Mouse (Mus musculus) mouse embryonic stem cell (cell line): ENCODE results near the gene Psmg3.

Source experiments
- in situ Hi-C, 2 experiments: fragments of 300-500 bp; cut with MboI; formaldehyde crosslinking; loops; 1 replicate in 1 of 2; 3 replicates in 1 of 2; pipeline ENCODE4 v1.14.3; 2019 to 2020; ENCODE audit warnings: low sequenced_read_pairs in 2 of 2, low pct_unique_long_range_greater_than_20kb in 1 of 2, mixed read lengths in 1 of 2; ENCODE audit not compliant: unreplicated experiment in 1 of 2

Psmg3 gene

DNA sequence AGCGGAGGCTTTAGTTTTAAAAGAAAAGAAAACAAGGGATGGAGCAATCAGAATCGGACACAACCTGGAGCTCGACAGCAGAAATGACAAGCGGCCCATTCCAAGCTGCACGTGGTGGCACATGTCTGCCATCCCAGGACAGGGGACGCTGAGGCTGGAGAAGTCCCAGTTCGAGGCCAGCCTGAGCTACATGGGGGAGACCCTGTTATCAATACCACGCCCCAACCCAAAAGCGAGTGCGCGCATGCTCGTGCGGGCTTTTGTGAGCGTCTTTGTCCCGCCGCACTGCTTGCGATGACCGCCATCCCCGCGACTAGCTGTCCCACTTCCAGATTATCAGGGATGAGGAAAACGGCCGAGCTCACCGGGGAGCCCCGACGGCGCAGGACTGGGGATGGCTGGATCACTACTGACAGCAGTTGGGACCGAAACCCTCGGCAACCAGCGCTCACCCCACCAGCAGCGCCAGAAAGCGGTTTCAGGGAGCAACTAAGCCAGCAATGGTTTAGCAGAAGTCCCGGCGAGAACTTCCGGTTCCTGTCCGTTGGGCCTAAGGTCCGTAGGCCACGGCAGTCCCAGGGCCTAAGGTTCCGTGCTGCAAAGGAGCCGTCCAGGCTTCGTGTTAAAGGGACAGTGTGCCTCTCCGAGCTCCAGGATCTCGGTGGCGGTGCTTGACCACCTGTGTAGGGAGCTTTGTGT is at the start of gene Psmg3, which contains the start of gene Gm26938:
Gene Psmg3 (minus strand): TSS at position 529 of the 699 bp plus-strand sequence.
Gene Gm26938 (minus strand): TSS at position 51 of the 699 bp plus-strand sequence.
- in situ Hi-C loops, result loop anchor here in 1 of 2 experiments (25.0 kb wide), 2 partner anchors 461 to 586 kb away; partner anchors contain the start of gene Eif3b

DNA sequence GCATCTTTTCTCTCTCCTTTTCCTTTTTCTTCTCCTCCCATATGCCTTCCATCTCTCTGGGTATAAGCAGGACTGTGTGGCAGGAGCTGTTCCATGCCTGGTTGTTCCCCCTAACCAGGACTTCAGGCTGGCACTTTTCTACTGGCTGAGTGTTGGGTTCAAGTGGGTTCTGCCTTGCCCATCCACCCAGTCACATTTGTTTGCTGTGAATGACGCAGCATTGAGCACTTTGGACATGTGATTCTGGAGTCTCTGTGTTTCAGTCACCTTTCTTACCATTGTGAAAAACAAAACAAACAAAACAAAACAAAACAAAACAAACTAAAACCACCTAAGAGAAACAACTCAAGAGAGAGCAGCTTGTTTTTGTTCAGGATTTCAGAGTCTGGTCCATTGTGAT is 44.8 kb upstream of the Psmg3 start:
- in situ Hi-C loops, result no loop called here

DNA sequence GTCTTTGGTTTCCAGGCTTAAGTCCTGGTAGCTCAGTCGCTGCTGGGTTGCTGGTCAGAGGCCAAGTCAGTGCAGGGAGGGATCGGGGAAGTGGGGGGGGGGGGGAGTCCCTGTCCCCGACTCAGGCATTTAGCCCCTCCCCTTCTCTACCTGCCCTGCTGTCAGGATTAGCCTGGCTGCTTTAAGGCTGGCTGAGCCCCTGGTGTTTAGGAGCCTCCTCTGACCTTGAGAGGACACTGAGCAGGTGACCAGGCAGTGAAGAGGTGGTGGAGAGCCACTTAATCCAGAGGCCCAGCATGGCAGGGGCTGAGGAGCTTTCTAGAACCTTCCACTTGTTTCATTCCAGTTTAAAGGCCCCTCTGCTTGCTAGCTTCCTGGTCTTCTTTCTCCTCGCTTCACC is 44.2 kb upstream of the Psmg3 start:
- in situ Hi-C loops, result no loop called here

DNA sequence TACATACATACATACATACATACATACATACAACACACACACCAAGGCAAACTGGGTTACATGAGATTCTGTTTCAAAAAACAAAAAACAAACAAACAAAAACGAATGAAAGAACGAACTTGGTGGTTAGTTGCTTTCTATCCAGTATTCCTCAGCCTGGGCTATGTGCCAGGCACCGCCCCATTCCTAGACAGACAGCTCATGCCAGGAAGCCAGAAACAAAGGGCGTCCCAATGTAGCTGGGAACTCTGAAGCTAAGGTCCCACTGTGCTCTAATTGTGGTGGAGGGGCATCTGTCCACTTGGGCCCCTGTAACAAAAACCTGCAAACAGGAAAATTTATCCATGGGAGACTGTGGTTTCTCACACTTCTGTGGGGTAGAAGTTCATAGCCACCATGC is 36.1 kb upstream of the Psmg3 start:
- in situ Hi-C loops, result no loop called here

DNA sequence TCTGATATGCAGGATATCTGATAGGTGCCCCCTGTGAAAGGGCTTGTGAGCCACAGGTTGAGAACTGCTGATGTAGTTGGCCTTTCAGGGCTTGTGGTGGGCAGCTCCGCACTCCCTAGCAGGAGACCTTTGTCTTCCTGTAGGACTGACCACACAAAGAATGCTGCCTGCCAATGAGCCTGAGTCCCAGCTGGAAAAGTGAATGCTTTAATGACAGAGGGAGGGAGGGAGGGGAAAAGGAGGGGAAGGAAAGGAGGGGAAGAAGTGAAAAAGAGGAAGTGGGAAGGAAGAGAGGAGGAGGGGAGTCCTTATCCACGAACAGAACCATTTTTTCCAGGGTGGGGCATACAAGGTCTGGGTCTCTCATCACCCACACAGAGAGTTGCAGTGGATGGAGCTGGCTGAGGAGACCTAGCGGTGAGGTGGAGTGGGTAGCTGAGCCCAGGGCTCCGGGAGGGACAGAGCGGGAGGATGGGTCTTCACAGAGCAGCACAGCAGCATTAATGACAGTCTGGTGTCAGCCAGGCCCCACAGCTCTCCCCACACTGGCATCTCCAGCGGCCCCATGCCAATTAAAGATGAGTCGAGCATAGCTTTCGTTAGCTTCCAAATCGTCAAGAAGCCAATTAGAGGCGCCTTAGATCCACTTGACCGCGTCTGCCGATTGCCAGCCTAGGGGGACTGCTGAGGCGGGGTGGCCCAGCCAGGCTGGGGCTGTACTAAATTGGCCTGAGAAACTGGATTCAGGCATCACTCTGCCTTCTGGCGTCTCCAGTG is 33.8 kb upstream of the Psmg3 start:
- in situ Hi-C loops, result no loop called here

DNA sequence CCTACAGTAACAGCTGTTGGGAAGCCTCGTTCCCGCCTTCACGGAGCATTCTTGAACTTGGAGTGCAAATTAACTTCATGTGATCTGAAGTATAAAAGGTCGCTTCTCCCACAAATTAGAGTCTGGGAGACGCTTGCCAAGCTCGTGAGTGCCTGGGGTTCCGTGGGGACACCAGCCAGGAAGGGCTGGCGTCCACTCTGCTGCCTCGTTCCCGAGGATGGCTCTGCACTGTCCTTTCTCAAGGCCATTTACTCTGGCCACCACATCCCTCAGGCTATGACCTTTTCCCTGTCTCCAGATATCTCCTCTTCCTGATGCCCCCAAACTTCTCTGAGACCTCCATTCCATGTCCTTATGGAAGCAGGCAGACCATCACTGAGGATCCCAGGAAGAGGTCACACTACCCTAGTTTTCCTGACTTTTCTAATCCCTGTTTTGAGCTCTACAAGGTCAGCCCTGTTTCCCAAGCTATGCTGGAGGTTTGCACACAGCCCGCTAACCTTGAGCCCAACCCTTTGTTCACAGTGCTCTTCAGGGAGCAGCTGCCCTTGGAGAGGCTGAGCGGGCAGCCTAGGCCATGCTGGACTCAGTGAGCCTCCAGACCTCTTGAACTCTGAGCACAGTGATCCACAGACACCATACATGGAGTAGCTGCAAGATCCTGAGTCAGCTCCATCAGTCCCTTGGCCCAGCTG is 23.1 kb upstream of the Psmg3 start:
- in situ Hi-C loops, result loop anchor here (5.0 to 25.0 kb wide), 3 partner anchors 73 to 563 kb away; partner anchors contain the start of gene Eif3b (in 1 of the 2)

DNA sequence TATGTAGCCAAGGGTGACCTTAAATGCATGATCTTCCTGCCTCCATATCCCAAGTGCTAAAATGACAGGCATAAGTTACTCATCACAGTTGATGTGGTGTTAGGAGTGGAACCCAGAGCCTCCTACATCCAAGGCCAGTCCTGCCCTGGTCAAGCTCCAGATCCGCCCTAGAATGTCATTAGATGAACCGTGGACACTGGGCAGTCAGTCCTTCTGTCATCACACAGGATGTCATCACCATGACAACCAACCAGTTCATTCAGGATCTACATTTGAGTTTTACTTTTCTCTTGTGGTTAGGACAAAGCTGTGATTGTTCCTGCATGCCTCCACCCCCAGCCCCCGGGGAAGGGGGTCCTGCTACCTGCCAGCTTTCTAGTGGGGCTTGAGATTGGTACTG is 12.5 kb upstream of the Psmg3 start:
- in situ Hi-C loops, result loop anchor here in 1 of 2 experiments (25.0 kb wide), 2 partner anchors 448 to 573 kb away; partner anchors contain the start of gene Eif3b

DNA sequence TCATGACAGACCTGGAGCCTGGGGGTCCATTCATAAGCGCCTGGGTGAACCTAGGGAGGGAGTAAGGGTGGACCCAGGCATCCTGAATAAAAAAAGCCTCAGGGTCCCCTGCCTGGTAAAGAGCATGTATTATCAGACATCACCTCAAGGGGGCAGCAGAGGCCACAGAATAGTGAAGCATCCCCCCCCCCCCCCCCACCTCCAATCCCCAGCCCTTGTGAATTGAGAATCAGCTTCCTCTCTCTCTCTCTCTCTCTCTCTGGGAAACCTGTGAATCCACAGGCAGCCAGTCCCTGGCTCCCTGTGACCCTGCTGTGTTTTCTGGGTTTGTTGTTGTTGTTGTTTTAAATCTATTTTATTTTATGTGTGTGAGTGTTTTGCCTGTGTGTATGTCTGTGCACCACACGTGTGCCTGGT is 11.8 kb upstream of the Psmg3 start:
- in situ Hi-C loops, result loop anchor here in 1 of 2 experiments (25.0 kb wide), 2 partner anchors 449 to 574 kb away; partner anchors contain the start of gene Eif3b

DNA sequence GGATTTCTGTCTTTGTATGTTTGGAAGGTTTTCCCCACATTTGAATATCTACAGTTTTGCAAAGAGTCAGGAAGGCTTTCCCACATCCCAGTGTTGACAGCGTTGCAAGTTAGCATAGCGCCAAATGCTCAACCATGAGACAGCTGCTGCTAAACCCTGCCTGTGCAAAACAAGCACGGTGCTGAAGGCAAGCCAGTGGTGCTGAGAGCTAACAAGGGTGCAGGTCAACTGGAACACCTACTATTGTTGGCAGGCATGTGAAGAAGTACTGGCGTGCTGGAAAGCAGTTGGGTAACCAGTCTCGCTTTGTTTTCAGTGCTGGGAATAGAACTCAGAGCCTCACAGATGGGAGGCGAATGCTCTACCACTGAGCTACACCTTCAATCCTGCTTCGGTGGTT is 9.0 kb upstream of the Psmg3 start:
- in situ Hi-C loops, result loop anchor here in 1 of 2 experiments (25.0 kb wide), 2 partner anchors 452 to 577 kb away; partner anchors contain the start of gene Eif3b

DNA sequence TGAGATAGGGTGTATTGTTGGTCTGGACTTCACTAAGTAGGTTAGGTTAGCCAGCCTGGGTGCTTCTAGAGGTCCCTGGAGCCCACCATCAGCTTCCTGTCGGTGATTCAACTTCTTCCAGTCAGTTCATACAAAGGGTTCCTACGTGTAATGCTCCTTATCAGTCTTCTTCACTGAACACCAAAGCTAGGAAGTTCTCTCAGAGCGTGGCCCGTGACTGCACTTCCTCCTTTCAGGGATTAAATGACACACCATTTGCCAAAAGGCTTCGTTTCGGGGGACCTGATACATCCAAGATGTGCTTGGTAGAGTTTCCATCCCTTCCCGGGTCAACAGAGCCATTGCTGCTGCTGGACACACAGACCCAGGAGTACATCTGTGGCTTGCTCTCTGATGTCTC is 5.4 kb upstream of the Psmg3 start:
- in situ Hi-C loops, result loop anchor here in 1 of 2 experiments (25.0 kb wide), 2 partner anchors 455 to 580 kb away; partner anchors contain the start of gene Eif3b

DNA sequence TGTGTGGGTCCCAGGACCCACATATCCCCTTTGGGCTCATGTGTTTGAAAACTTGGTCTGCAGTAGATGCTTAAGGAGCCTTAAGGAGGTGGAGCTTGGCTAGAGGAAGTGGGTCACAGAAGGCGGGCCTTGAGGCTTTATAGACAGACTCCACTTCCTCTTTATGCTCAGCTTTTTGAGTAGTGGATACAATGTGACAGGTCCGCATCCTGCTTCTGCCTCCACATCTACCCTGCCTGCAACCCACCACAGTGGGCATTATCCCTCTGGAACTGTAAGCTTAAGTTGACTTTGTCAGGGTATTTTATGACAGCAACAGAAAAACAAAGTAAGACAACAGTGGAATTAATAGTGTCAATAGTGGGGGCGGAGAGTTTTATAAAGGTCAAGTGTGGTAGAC is 4.0 kb upstream of the Psmg3 start:
- in situ Hi-C loops, result loop anchor here in 1 of 2 experiments (25.0 kb wide), 2 partner anchors 457 to 582 kb away; partner anchors contain the start of gene Eif3b

DNA sequence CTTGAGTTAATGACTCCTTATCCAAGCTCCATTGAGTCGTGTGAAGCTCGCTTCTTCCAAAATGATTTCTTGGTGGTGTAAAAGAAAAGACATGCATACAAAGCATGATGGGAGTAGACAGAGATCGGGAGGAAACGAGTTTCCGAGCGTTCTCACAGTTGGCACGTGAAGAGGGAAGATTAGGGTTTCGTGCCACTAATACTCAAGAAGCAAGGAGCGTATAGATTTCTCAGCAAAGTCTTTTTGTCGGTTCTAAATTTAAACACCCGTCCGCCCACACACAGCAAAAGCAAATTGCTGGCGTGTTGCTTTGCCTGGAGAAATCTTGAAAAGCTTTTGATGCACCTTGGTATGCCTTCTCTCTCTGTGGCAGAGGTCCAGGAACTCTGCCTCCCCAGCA is 2.7 kb upstream of the Psmg3 start:
- in situ Hi-C loops, result loop anchor here in 1 of 2 experiments (25.0 kb wide), 2 partner anchors 458 to 583 kb away; partner anchors contain the start of gene Eif3b

DNA sequence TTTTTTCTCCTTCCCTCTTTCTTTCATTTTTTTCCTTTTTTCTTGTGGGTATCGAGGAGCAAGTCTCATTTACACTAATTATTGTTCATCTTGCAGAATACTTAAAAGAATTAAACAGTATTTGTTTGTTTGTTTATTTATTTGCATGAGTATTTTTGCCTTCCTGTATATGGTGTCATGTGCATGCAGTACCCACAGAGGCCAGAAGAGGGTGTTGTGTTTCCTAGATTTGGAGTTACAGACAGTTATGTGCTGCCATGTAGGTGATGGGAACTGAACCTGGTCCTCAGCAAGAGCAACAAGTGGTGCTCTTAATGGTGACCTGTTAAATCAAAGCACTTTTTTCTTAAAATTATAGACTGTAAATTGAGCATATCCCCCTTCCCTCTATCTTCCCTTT is 908 bp upstream of the Psmg3 start:
- in situ Hi-C loops, result loop anchor here in 1 of 2 experiments (25.0 kb wide), 2 partner anchors 460 to 585 kb away; partner anchors contain the start of gene Eif3b

DNA sequence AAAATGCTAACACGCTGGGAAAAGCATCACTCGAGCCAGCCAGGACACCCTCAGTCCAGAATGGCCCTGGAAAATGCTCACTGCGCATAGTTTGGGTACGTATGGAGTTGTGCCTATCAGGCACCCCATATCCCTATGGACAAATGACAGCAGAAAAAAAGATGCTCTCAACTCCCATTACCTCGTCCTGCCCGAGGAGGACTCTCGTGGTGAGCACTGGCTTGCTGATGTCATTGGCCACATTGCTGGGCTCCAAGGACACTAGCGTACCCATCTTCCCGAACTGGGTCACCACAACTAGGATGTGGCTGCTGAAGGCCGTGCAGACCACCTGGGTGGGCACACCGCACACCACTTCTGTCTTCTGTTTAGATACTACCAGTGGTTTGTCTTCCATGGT is 738 bp downstream of the Psmg3 start:
- in situ Hi-C loops, result loop anchor here in 1 of 2 experiments (25.0 kb wide), 2 partner anchors 461 to 586 kb away; partner anchors contain the start of gene Eif3b

DNA sequence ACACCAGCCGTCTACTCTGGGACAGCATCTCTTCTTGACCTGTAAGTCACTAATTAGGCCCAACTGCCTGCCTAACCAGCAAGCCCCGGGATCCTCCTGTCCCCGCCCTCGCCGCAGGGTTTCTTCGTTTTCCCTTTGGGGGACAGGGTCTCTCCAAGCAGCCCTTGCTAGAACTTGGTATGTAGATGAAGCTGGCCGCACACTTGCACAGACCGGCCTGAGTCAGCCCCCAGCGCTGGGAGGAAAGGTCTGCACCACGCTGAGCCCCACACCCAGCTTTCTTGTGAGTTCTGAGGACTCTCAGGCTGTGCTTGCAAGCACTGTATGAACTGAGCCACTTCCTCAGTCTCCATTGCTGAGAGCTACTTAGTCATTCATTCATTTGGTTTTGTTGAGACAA is 2.2 kb downstream of the Psmg3 start:
- in situ Hi-C loops, result no loop called here

DNA sequence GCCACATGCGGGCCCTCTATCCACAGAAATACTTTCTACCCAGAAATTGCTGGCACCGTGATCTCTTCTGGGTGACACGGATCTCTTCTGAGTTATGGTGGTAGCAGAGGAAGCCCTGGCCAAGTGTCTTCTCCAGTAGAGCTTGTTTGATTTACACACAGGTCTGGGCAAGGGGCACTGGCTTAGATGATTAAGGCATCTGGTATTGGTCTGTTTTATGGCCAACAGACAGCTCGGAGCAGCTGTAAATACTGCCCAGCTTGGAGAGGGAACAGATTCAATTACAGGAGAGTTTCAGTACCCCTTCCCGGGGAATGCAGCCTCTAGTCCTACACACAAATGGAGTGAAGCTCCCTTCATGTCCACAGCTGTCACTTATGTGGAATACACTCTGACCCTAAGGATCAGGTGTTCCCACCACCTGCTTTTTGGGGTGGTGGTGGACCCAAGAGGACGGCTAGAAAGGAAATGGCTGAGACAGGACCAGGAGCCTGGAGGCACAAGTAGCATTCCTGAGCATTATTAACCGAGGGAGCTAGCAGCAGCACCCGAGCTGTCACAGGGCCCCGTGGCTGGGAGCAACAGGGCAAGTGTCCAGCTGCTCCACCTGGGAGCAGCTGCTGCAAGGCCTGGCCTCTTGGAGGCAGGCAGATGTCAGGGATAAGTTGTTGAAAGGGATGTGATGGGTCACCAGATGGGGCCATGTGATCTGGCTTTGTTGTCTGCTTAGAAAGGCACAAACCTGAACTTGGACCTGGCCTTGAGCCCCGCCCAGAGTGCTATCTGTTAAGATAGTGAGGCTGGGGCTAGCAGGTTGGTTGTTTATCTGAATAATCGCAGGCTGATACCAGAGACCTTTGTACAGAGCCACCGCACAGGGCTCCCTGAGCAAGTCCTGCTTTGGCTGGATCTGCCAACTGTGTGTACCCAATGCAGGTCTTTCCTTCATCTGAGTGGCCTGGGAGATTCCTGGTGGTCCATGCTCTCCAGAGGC is 4.9 kb downstream of the Psmg3 start:
- in situ Hi-C loops, result no loop called here

DNA sequence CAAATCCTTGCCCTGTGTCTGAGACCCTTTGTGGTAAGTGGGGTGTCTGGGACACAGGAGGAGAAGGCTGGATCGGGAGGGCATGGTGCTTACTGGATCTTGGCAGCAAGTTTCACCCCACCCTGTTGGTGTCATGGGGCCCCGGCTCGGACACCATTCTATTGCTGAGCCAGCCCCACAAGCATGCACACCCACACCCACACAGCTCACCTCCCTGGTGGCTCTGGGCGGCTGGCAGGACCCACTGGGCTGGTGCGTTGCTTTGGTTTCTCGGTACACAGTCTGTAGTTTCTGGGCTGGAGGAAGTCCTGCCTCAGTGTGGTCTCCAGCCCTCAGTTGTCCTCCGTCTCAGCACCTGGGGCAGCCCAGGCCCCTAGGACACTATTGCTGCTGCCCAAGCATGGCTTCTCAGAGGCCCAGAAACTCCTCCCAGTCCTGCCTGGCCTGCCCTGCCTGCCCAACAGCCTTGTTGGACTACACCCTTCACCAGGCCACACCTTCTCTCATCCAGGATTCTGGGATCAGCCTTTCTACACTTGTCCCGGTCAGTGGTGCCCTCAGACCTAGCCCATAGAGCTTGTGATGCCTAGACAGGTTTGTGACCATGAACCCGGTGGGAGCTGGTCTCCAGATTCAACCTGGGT is 7.0 kb downstream of the Psmg3 start, which contains the start of gene Tmem184a:
Gene Tmem184a (minus strand): TSS at position 380 of the 644 bp plus-strand sequence.
- in situ Hi-C loops, result no loop called here
